Mouse (Mus musculus) hindbrain, embryonic 14.5 days (tissue): Measurements from ENCODE around the gene Tnik. TPM values are rescaled to one million over a fixed set of nuclear protein-coding genes. Genes with fewer than 3 reads are reported as not detected.
A peak's percentile ranks its signal among the peaks of the same experiment; 100 is the strongest.

Experiments used
- ATAC-seq: fragments of 200-750 bp; cut with Nextera tagmentation; 2 replicates; pipeline ENCODE4 v1.8.0; 2017; ENCODE audit warnings: moderate number of reproducible peaks, mild to moderate bottlenecking, moderate TSS enrichment, moderate library complexity; ENCODE audit not compliant: low FRiP score
- DNase-seq: peaks from one replicate; pipeline ENCODE4 v3.0.0-alpha.2; 2015; ENCODE audit warnings: low spot score
- H3K27ac ChIP-seq: fragments of 300-500 bp; sonication (generic); 2 replicates; pipeline ENCODE4 v1.5.1; 2014; ENCODE audit warnings: mild to moderate bottlenecking, moderate library complexity
- H3K27me3 ChIP-seq: fragments of 300-500 bp; sonication (generic); 2 replicates; pipeline ENCODE4 v1.6.1; 2014; ENCODE audit warnings: mild to moderate bottlenecking, low read length, mixed read lengths; ENCODE audit not compliant: control insufficient read depth, insufficient read depth
- H3K36me3 ChIP-seq: fragments of 300-500 bp; sonication (generic); replicated peaks from 2 replicates; pipeline ENCODE4 v1.6.1; 2014; ENCODE audit not compliant: control insufficient read depth, insufficient read depth
- H3K4me1 ChIP-seq: fragments of 300-500 bp; sonication (generic); replicated peaks from 2 replicates; pipeline ENCODE4 v1.6.1; 2014; ENCODE audit warnings: antibody characterized with exemption, low read length, mixed read lengths; ENCODE audit not compliant: control insufficient read depth, insufficient read depth
- H3K4me2 ChIP-seq: fragments of 300-500 bp; sonication (generic); replicated peaks from 2 replicates; pipeline ENCODE4 v1.6.1; 2014; ENCODE audit warnings: mild to moderate bottlenecking, moderate library complexity
- H3K4me3 ChIP-seq: fragments of 300-500 bp; sonication (generic); replicated peaks from 2 replicates; pipeline ENCODE4 v1.5.1; 2014; ENCODE audit warnings: mild to moderate bottlenecking, low read length
- H3K9ac ChIP-seq: fragments of 300-500 bp; sonication (generic); 2 replicates; pipeline ENCODE4 v1.6.1; 2014
- H3K9me3 ChIP-seq: fragments of 300-500 bp; sonication (generic); 2 replicates; pipeline ENCODE4 v1.6.1; 2016; ENCODE audit warnings: low read length; ENCODE audit not compliant: control insufficient read depth
- WGBS: fragments of 180-500 bp; shearing (Covaris S2); extraction: QIAGEN DNeasy Blood & Tissue Kit; methylation state at CpG from one replicate; pipeline ENCODE4 v1.1.7; 2014; 5-methylcytosine and 5-hydroxymethylcytosine counted together
- polyA plus RNA-seq: library from polyadenylated mRNA; unstranded; fragments of >200 nt; fragmentation: Nextera tagmentation; extraction: Ambion mirVana; gene quantifications from 2 replicates; pipeline ENCODE4 v1.2.1, GENCODE M21; 2014

The Tnik gene
- polyA plus RNA-seq, 1 experiment from 2014 or later: 97.5 TPM

- H3K9ac ChIP-seq: no peak overlapping the region
- ATAC-seq (no peak), DNase-seq (no peak)
- H3K27ac ChIP-seq: no peak overlapping the region
- no peaks in the 10 kb centered on the region; the same call in 1 of the 2 replicates for H3K4me1 ChIP-seq
- no peaks in the 10 kb centered on the region for H3K36me3 ChIP-seq
- no peaks in the 10 kb centered on the region for H3K9me3 ChIP-seq
- no peak overlapping the region for H3K4me2 ChIP-seq
- 61% methylated on average over 2 of the region's 2 CpGs for WGBS
- no peaks in the 10 kb centered on the region for H3K27me3 ChIP-seq
- H3K4me3 ChIP-seq: no peak overlapping the region
Measured at GRCm38 (mm10) chr3:28526671-28527070, 263.7 kb downstream of the Tnik start.

- H3K36me3 ChIP-seq: no peaks in the 10 kb centered on the region
- H3K4me3 ChIP-seq: no peak overlapping the region
- no peak for DNase-seq
- no peak overlapping the region for H3K4me2 ChIP-seq
- no peaks in the 10 kb centered on the region for H3K27me3 ChIP-seq
- no peak overlapping the region for H3K9ac ChIP-seq
- H3K9me3 ChIP-seq: no peaks in the 10 kb centered on the region
- ATAC-seq: no peak
- no peak overlapping the region for H3K27ac ChIP-seq
- no peaks in the 10 kb centered on the region; the same call in 1 of the 2 replicates for H3K4me1 ChIP-seq
- 94% methylated on average over 4 of the region's 4 CpGs for WGBS
Measured at GRCm38 (mm10) chr3:28527231-28527630, 264.2 kb downstream of the Tnik start.

- no peak overlapping the region for H3K9ac ChIP-seq
- no peak overlapping the region for H3K4me2 ChIP-seq
- no peak overlapping the region for H3K4me3 ChIP-seq
- ATAC-seq (no peak), DNase-seq (no peak)
- no peaks in the 10 kb centered on the region for H3K27me3 ChIP-seq
- H3K9me3 ChIP-seq: no peaks in the 10 kb centered on the region
- 82% methylated on average over 4 of the region's 4 CpGs for WGBS
- no peak overlapping the region for H3K27ac ChIP-seq
- H3K36me3 ChIP-seq: no peaks in the 10 kb centered on the region; the same call in none of the 2 replicates
- H3K4me1 ChIP-seq: no peaks in the 10 kb centered on the region
Measured at GRCm38 (mm10) chr3:28529548-28529947, 266.5 kb downstream of the Tnik start.

GRCm38 (mm10) chr3:28531294-28531956 is 268.4 kb downstream of the Tnik start:
- Histone ChIP-seq H3K9ac (no peak overlapping the region; the same call in 1 of the 2 replicates), H3K4me3 (no peak overlapping the region), H3K36me3 (no peaks in the 10 kb centered on the region; the same call in none of the 2 replicates), H3K27ac (no peak overlapping the region), H3K4me1 (no peaks in the 10 kb centered on the region), H3K9me3 (no peaks in the 10 kb centered on the region), H3K4me2 (peak overlapping the region; percentile 12; the same call in 1 of the 2 replicates), H3K27me3 (no peaks in the 10 kb centered on the region)
- WGBS: 73% methylated on average over 15 of the region's 15 CpGs
- ATAC-seq (peak; percentile 40; the same call in 1 of the 2 replicates), DNase-seq (no peak)

GRCm38 (mm10) chr3:28532666-28533065 is 269.7 kb downstream of the Tnik start:
- ATAC-seq (no peak), DNase-seq (no peak)
- H3K4me2 ChIP-seq: no peak overlapping the region
- no peak overlapping the region for H3K27ac ChIP-seq
- no peaks in the 10 kb centered on the region for H3K4me1 ChIP-seq
- no peaks in the 10 kb centered on the region for H3K27me3 ChIP-seq
- H3K9me3 ChIP-seq: no peaks in the 10 kb centered on the region
- no peak overlapping the region for H3K4me3 ChIP-seq
- no peaks in the 10 kb centered on the region; the same call in none of the 2 replicates for H3K36me3 ChIP-seq
- no peak overlapping the region for H3K9ac ChIP-seq
- 97% methylated on average over 7 of the region's 7 CpGs for WGBS

- H3K27me3 ChIP-seq: no peaks in the 10 kb centered on the region
- DNase-seq: no peak
- no peaks in the 10 kb centered on the region for H3K9me3 ChIP-seq
- no peak overlapping the region for H3K4me2 ChIP-seq
- H3K4me1 ChIP-seq: no peaks in the 10 kb centered on the region
- no peak overlapping the region for H3K27ac ChIP-seq
- 93% methylated on average over 5 of the region's 5 CpGs for WGBS
- no peak overlapping the region for H3K4me3 ChIP-seq
- peaks cover 24% of the 10 kb centered on the region; the same call in 1 of the 2 replicates for H3K36me3 ChIP-seq
- ATAC-seq: no peak
- H3K9ac ChIP-seq: no peak overlapping the region
Measured at GRCm38 (mm10) chr3:28540121-28540520, 277.1 kb downstream of the Tnik start.

GRCm38 (mm10) chr3:28542941-28543340 is 279.9 kb downstream of the Tnik start:
- no peak overlapping the region for H3K4me2 ChIP-seq
- peaks cover 24% of the 10 kb centered on the region for H3K36me3 ChIP-seq
- H3K27ac ChIP-seq: no peak overlapping the region
- H3K9ac ChIP-seq: no peak overlapping the region
- no peak for ATAC-seq
- no peaks in the 10 kb centered on the region for H3K27me3 ChIP-seq
- 0 out of 2 replicates have a peak, but pooled peaks cover 3% of the 10 kb centered on the region for H3K4me1 ChIP-seq
- DNase-seq: no peak
- no peaks in the 10 kb centered on the region for H3K9me3 ChIP-seq
- no peak overlapping the region for H3K4me3 ChIP-seq
- WGBS: 95% methylated on average over 3 of the region's 3 CpGs

- Histone ChIP-seq H3K9me3 (no peaks in the 10 kb centered on the region), H3K27me3 (no peaks in the 10 kb centered on the region), H3K4me2 (no peak overlapping the region), H3K36me3 (peaks cover 24% of the 10 kb centered on the region), H3K9ac (no peak overlapping the region), H3K4me1 (peaks cover 8% of the 10 kb centered on the region; the same call in 1 of the 2 replicates), H3K4me3 (no peak overlapping the region), H3K27ac (no peak overlapping the region; the same call in 1 of the 2 replicates)
- DNase-seq (no peak), ATAC-seq (0 out of 2 replicates have a peak, but pooled peaks have one; percentile 48)
- 82% methylated on average over 10 of the region's 10 CpGs for WGBS
Measured at GRCm38 (mm10) chr3:28543380-28543984, 280.5 kb downstream of the Tnik start.

GRCm38 (mm10) chr3:28544345-28544869 is 281.4 kb downstream of the Tnik start:
- peaks cover 24% of the 10 kb centered on the region for H3K36me3 ChIP-seq
- H3K4me3 ChIP-seq: no peak overlapping the region
- WGBS: 56% methylated on average over 11 of the region's 11 CpGs
- H3K9me3 ChIP-seq: no peaks in the 10 kb centered on the region
- no peak overlapping the region for H3K27ac ChIP-seq
- DNase-seq (no peak), ATAC-seq (no peak)
- H3K27me3 ChIP-seq: no peaks in the 10 kb centered on the region
- peaks cover 17% of the 10 kb centered on the region; the same call in 1 of the 2 replicates for H3K4me1 ChIP-seq
- H3K9ac ChIP-seq: no peak overlapping the region
- no peak overlapping the region for H3K4me2 ChIP-seq
